Mouse (Mus musculus) erythroid progenitor cell, adult 5-6 weeks (primary cell): Measurements from ENCODE around the gene Gm49388. TPM values are rescaled to one million over a fixed set of nuclear protein-coding genes. Genes with fewer than 3 reads are reported as not detected.
"Not testable (repeated sequence)": the region's sequence is repeated elsewhere in the genome, so short reads cannot be mapped to it uniquely, and the experiment has no call there.

Experiments
- ATAC-seq: replicated peaks from 2 replicates; pipeline ENCODE4 v1.8.0; 2016; ENCODE audit warnings: moderate number of reproducible peaks, mild to moderate bottlenecking, moderate TSS enrichment, inconsistent platforms; ENCODE audit not compliant: poor library complexity, low FRiP score, severe bottlenecking
- total RNA-seq, 2 experiments: library from RNA; stranded (forward) in 1 of 2; stranded (reverse) in 1 of 2; fragments of 150-400 nt in 1 of 2; fragments of 186-747, 209-891 nt in 1 of 2; gene quantifications; 2 replicates each; pipeline versions ENCODE4 v1.2.3 to v1.2.4; 2015 to 2017; ENCODE audit warnings: low replicate concordance in 2 of 2

Gene Gm49388
- total RNA-seq, 2 experiments from 2014 or later, result 4.5 to 10.9 TPM

DNA sequence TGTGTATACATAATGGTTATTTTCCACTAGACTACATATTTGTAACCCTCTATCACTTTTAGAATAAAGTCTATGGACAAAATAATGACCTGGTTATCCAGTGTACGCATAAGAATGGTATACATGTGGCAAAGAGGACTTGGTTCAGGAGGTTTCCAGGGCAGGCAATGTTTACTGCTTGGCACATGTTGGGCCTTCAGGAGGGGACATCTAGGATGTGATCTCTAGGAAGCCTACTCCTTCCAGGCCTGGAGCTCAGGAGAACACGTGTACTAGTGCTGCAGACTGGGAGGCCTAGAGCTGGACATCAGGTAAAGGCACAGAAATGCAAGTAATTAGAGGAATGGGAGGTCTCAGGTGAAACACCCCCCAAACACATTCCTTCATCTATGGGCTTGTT is 50.1 kb downstream of the Gm49388 start:
- no peak for ATAC-seq

DNA sequence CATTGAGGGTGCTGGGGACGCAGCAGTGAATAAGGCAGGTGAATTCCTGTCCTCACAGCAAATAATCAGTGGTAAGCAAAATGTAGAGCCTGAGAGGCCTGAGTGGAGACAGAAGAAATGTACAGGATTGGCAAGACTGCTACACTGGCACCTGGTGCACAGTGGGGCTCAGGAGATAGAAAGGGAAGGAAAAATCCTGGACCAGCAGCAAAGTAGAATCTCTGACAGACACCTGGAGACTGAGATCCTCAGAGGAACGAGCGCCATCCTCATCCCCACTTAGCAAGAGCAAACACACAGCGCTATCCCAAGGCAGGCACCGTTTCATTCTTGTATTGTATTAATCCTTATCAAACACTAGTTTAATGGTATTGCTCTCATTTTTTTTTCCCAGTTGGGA is 52.1 kb downstream of the Gm49388 start:
- no peak for ATAC-seq

DNA sequence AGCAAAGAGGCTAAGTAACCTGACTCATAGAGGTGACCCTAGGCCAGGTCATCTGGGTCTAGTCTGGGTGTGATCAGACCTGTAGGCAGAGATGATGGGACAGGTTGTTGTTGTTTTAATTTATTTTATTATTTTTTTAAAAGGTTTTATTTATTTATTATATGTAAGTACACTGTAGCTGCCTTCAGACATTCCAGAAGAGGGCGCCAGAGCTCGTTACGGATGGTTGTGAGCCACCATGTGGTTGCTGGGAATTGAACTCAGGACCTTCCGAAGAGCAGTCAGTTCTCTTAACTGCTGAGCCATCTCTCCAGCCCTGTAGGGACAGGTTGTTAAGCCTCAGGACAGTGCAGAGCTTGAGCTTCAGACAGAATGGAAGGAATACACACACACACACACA is 52.5 kb downstream of the Gm49388 start:
- not testable (repeated sequence) for ATAC-seq

DNA sequence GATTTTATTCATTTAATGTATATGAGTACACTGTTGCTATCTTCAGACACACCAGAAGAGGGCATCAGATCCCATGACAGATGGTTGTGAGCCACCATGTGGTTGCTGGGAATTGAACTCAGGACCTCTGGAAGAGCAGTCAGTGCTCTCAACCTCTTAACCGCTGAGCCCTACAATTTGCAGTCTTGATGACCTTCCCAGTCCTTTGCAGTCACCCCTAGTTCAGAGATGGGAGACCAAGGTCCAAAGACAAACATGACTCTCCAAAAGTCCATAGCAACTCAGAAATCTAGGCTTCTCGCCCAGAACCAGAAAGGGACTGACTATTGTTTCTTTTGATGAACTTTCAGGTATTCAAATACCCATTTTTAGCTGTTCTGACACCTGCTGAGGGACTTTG is 54.6 kb downstream of the Gm49388 start:
- ATAC-seq, result not testable (repeated sequence)

DNA sequence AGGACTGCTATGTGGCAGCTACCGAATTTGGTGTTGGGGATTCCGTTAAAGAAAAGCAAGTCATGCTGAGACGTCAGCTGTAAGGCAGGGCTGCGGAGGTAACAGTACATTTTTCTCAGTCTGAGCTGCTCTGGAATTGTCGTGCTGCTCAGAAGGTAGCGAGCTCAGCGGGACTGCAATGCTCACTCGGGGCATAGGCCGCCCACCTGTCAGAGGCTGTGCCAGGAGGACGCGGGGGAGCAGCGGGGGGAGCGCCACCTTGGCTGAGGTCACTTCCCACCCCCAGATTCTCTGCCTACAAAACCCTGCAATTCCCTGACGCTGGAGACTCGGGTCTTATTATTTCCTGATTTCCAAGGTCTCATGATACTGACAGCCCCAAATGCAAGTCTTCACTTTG is 55.5 kb downstream of the Gm49388 start:
- ATAC-seq, result peak; percentile 41

DNA sequence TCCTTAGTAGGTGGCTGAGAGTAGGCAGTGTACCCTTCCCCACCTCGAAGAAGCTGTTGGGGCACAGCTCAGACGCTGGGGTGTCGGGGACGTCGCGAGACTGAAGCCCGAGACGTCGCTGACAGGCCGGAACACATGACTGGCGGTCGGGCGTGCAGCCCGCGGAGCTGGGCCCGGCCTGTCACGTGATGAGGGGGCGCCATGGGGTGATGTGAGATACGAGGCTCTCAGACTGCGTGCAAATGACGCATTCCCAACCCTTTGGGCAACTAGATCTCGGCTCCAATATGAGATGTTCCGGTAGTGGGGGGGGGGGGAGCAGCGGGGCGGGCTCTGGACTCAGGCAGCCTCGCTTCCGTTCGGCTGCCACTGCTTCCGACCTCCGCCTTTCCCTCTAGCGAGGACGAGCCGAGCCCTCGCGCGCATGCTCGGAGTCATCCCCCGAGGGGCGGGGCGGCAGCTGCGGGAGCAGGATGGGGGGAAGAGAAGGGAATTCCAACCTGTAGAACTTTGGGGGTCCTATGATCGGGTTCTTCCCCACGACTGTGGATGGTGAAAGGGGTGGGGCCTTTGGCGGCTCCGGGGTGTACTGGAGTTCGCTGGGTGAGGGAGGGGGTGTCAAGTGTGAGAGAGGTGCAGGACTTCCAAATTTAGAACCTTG is 56.1 kb downstream of the Gm49388 start:
- peak; percentile 85 for ATAC-seq

DNA sequence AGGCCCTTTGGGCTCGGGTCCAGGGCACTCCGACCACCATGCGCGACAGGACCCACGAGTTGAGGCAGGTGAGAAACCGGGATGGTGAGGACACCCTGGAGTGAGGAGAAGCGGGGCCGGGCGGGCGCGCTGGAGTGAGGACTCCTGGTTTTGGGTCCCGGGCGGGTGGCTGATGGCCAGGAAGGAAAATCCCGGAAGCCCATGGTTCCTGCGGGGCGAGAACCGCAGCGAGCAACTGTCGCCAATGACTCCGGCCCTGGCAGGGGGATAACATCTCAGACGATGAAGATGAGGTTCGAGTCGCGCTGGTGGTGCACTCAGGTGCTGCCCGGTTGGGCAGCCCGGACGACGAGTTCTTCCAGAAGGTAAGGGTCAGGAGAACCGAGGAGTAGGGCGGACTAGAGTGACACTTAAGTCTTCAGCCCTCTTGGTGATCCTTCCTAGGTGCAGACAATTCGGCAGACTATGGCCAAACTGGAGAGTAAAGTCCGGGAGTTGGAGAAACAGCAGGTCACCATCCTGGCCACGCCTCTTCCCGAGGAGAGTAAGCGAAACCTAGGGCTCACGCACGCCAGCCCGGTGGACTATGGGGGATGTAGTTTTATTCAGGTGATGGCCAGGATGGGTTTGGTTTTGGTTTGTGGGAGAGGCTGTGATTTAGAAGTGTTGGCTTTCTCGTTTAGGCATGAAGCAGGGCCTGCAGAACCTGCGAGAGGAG is 56.8 kb downstream of the Gm49388 start:
- peak; percentile 85 for ATAC-seq

DNA sequence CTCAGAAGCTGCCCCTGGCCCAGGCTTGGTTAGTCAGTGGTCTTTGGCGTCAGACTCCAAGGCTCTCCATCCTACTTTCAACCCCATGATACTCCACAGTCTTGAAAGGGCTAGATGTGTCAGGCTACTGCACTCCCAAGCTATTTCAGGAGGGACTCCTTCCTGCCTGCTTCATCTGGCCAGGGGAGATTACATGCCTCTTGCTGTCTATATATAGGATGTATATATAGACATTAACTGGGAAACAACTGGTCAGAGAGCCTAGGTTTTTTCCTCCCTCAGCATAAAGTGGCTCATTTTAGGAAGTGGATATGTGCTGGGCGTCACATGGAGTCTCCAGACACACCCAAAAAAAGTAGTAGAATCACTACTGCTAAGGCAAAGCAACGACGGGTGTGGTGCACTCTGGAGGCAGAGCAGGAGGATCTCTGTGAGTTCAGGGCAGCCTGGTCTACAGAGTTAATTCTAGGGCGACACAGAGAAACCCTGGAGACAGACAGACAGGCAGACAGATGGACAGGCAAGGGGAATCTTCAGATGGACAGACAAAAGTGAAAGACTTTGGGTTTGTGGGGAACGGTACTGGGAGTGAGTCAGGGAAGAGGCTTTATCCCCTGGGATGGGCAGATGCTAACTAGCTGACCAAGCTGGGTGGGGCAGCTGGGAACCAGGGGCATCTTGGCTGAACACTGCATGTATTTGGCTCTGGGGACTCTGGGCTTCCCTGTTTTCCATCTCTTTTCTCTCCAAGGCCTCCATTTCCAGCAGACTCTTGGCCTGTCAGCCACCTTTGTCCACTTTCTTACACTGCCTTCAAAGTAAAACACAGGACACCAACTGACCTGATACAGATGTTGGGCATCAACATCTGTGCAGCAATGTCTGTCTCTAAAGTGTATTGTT is 64.8 kb downstream of the Gm49388 start:
- ATAC-seq, result no peak

DNA sequence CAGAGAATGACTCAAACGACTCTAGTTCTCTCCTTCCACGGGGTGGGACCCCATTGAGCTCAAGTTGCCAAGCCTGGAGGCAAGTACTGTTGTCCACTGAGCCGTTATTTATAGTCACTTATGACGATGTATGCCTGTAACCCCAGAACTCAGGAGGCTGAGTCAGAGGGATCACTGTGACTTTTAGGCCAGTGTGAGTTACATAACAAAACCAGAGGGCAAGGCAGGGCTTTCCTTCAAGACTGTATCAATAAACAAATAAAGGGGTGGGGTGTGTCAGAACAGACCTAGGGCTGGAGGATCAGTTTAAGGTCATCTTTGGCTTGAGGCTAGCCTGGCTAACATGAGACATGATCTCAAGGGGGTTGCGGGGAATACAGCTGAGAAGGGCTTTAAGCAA is 65.5 kb downstream of the Gm49388 start:
- no peak for ATAC-seq

Other genes with a start within 250 kb of the Gm49388 start
- gene Tmem265, start 224.2 kb upstream of the Gm49388 start, total RNA-seq (2015; ENCODE audit: low replicate concordance), result 6.5 TPM in 1 of 2 replicates, not detected in the other
- gene Tmem265, start 224.2 kb upstream of the Gm49388 start, total RNA-seq (2017; ENCODE audit: low replicate concordance), result 1.3 TPM in 1 of 2 replicates, not detected in the other
- 58.7 and 76.0 TPM in 2 replicates for gene Phkg2, start 212.3 kb upstream of the Gm49388 start, total RNA-seq (2015; ENCODE audit: low replicate concordance)
- gene Phkg2, start 212.3 kb upstream of the Gm49388 start, total RNA-seq (2017; ENCODE audit: low replicate concordance), result 27.9 and 44.7 TPM in 2 replicates
- gene Ccdc189, start 197.0 kb upstream of the Gm49388 start, total RNA-seq (2015; ENCODE audit: low replicate concordance), result 21.8 and 32.1 TPM in 2 replicates
- gene Ccdc189, start 197.0 kb upstream of the Gm49388 start, total RNA-seq (2017; ENCODE audit: low replicate concordance), result 26.7 and 41.9 TPM in 2 replicates
- 22.0 and 49.9 TPM in 2 replicates for gene Rnf40, start 196.8 kb upstream of the Gm49388 start, total RNA-seq (2015; ENCODE audit: low replicate concordance)
- gene Rnf40, start 196.8 kb upstream of the Gm49388 start, total RNA-seq (2017; ENCODE audit: low replicate concordance), result 60.3 and 108 TPM in 2 replicates
- 2.2 and 5.4 TPM in 2 replicates for gene Zfp629, start 169.8 kb upstream of the Gm49388 start, total RNA-seq (2015; ENCODE audit: low replicate concordance)
- 0.38 and 1.3 TPM in 2 replicates for gene Zfp629, start 169.8 kb upstream of the Gm49388 start, total RNA-seq (2017; ENCODE audit: low replicate concordance)
- 4.0 and 9.6 TPM in 2 replicates for gene Bcl7c, start 76.7 kb upstream of the Gm49388 start, total RNA-seq (2015; ENCODE audit: low replicate concordance)
- gene Bcl7c, start 76.7 kb upstream of the Gm49388 start, total RNA-seq (2017; ENCODE audit: low replicate concordance), result 2.6 and 12.7 TPM in 2 replicates
- gene Ctf1, start 72.9 kb upstream of the Gm49388 start, total RNA-seq (2015; ENCODE audit: low replicate concordance), result not detected in 2 replicates
- not detected in 2 replicates for gene Ctf1, start 72.9 kb upstream of the Gm49388 start, total RNA-seq (2017; ENCODE audit: low replicate concordance)
- not detected in 2 replicates for gene Ctf2, start 53.4 kb upstream of the Gm49388 start, total RNA-seq (2015; ENCODE audit: low replicate concordance)
- gene Ctf2, start 53.4 kb upstream of the Gm49388 start, total RNA-seq (2017; ENCODE audit: low replicate concordance), result not detected in 2 replicates
- gene Fbxl19, start 41.1 kb upstream of the Gm49388 start, total RNA-seq (2015; ENCODE audit: low replicate concordance), result 1.7 and 1.8 TPM in 2 replicates
- gene Fbxl19, start 41.1 kb upstream of the Gm49388 start, total RNA-seq (2017; ENCODE audit: low replicate concordance), result 1.5 and 3.6 TPM in 2 replicates
- 2.5 and 5.4 TPM in 2 replicates for gene Orai3, start 15.8 kb upstream of the Gm49388 start, total RNA-seq (2015; ENCODE audit: low replicate concordance)
- gene Orai3, start 15.8 kb upstream of the Gm49388 start, total RNA-seq (2017; ENCODE audit: low replicate concordance), result 4.6 and 6.7 TPM in 2 replicates
- 38.1 and 42.5 TPM in 2 replicates for gene Setd1a, start 8.9 kb upstream of the Gm49388 start, total RNA-seq (2015; ENCODE audit: low replicate concordance)
- 14.8 and 21.3 TPM in 2 replicates for gene Setd1a, start 8.9 kb upstream of the Gm49388 start, total RNA-seq (2017; ENCODE audit: low replicate concordance)
- gene Hsd3b7, start 15.0 kb downstream of the Gm49388 start, total RNA-seq (2015; ENCODE audit: low replicate concordance), result 5.8 TPM in 1 of 2 replicates, not detected in the other
- gene Hsd3b7, start 15.0 kb downstream of the Gm49388 start, total RNA-seq (2017; ENCODE audit: low replicate concordance), result 2.6 and 3.5 TPM in 2 replicates
- 10.5 and 30.6 TPM in 2 replicates for gene Stx4a, start 38.7 kb downstream of the Gm49388 start, total RNA-seq (2015; ENCODE audit: low replicate concordance)
- 12.7 and 13.3 TPM in 2 replicates for gene Stx4a, start 38.7 kb downstream of the Gm49388 start, total RNA-seq (2017; ENCODE audit: low replicate concordance)
- not detected in 2 replicates for gene Stx1b, start 38.9 kb downstream of the Gm49388 start, total RNA-seq (2015; ENCODE audit: low replicate concordance)
- gene Stx1b, start 38.9 kb downstream of the Gm49388 start, total RNA-seq (2017; ENCODE audit: low replicate concordance), result 0.98 TPM in 1 of 2 replicates, not detected in the other
- 18.0 and 31.4 TPM in 2 replicates for gene Zfp646, start 90.6 kb downstream of the Gm49388 start, total RNA-seq (2015; ENCODE audit: low replicate concordance)
- gene Zfp646, start 90.6 kb downstream of the Gm49388 start, total RNA-seq (2017; ENCODE audit: low replicate concordance), result 34.3 and 47.1 TPM in 2 replicates
- 1.7 and 6.5 TPM in 2 replicates for gene Zfp668, start 91.2 kb downstream of the Gm49388 start, total RNA-seq (2015; ENCODE audit: low replicate concordance)
- gene Zfp668, start 91.2 kb downstream of the Gm49388 start, total RNA-seq (2017; ENCODE audit: low replicate concordance), result 3.2 and 16.5 TPM in 2 replicates
- gene Prss53, start 105.4 kb downstream of the Gm49388 start, total RNA-seq (2015; ENCODE audit: low replicate concordance), result not detected in 2 replicates
- 0.64 TPM in 1 of 2 replicates, not detected in the other for gene Prss53, start 105.4 kb downstream of the Gm49388 start, total RNA-seq (2017; ENCODE audit: low replicate concordance)
- not detected in 2 replicates for gene Gm21974, start 109.8 kb downstream of the Gm49388 start, total RNA-seq (2015; ENCODE audit: low replicate concordance)
- not detected in 2 replicates for gene Gm21974, start 109.8 kb downstream of the Gm49388 start, total RNA-seq (2017; ENCODE audit: low replicate concordance)
- 24.3 and 33.5 TPM in 2 replicates for gene Vkorc1, start 110.0 kb downstream of the Gm49388 start, total RNA-seq (2015; ENCODE audit: low replicate concordance)
- gene Vkorc1, start 110.0 kb downstream of the Gm49388 start, total RNA-seq (2017; ENCODE audit: low replicate concordance), result 2.1 and 5.9 TPM in 2 replicates
- 39.3 and 58.7 TPM in 2 replicates for gene Bckdk, start 118.5 kb downstream of the Gm49388 start, total RNA-seq (2015; ENCODE audit: low replicate concordance)
- 9.7 and 17.3 TPM in 2 replicates for gene Bckdk, start 118.5 kb downstream of the Gm49388 start, total RNA-seq (2017; ENCODE audit: low replicate concordance)
- gene Kat8, start 126.9 kb downstream of the Gm49388 start, total RNA-seq (2015; ENCODE audit: low replicate concordance), result 8.0 and 18.0 TPM in 2 replicates
- gene Kat8, start 126.9 kb downstream of the Gm49388 start, total RNA-seq (2017; ENCODE audit: low replicate concordance), result 12.9 and 16.7 TPM in 2 replicates
- gene Prss8, start 144.5 kb downstream of the Gm49388 start, total RNA-seq (2015; ENCODE audit: low replicate concordance), result not detected in 2 replicates
- not detected in 2 replicates for gene Prss8, start 144.5 kb downstream of the Gm49388 start, total RNA-seq (2017; ENCODE audit: low replicate concordance)
- 3.8 TPM in 1 of 2 replicates, not detected in the other for gene Prss36, start 161.1 kb downstream of the Gm49388 start, total RNA-seq (2015; ENCODE audit: low replicate concordance)
- not detected in 2 replicates for gene Prss36, start 161.1 kb downstream of the Gm49388 start, total RNA-seq (2017; ENCODE audit: low replicate concordance)
- gene Fus, start 181.8 kb downstream of the Gm49388 start, total RNA-seq (2015; ENCODE audit: low replicate concordance), result 125 and 187 TPM in 2 replicates
- gene Fus, start 181.8 kb downstream of the Gm49388 start, total RNA-seq (2017; ENCODE audit: low replicate concordance), result 81.2 and 118 TPM in 2 replicates
- gene Pycard, start 208.3 kb downstream of the Gm49388 start, total RNA-seq (2015; ENCODE audit: low replicate concordance), result 12.2 and 56.9 TPM in 2 replicates
- gene Pycard, start 208.3 kb downstream of the Gm49388 start, total RNA-seq (2017; ENCODE audit: low replicate concordance), result 2.2 and 5.7 TPM in 2 replicates
- not detected in 2 replicates for gene Trim72, start 218.3 kb downstream of the Gm49388 start, total RNA-seq (2015; ENCODE audit: low replicate concordance)
- not detected in 2 replicates for gene Trim72, start 218.3 kb downstream of the Gm49388 start, total RNA-seq (2017; ENCODE audit: low replicate concordance)